Mouse (Mus musculus): ENCODE data around the gene Vsig1.

Vsig1 gene

GRCm38 (mm10) chrX:140907360-140907759 lies at the start of gene Vsig1:
Gene Vsig1, plus strand, starts transcription at chrX:140907608.
- DNase-seq = no peak

GRCm38 (mm10) chrX:140862760-140863159 lies 44.6 kb upstream of the Vsig1 start:
- no peak for DNase-seq

GRCm38 (mm10) chrX:140863431-140863830 lies 44.0 kb upstream of the Vsig1 start:
- DNase-seq = no peak

DNA sequence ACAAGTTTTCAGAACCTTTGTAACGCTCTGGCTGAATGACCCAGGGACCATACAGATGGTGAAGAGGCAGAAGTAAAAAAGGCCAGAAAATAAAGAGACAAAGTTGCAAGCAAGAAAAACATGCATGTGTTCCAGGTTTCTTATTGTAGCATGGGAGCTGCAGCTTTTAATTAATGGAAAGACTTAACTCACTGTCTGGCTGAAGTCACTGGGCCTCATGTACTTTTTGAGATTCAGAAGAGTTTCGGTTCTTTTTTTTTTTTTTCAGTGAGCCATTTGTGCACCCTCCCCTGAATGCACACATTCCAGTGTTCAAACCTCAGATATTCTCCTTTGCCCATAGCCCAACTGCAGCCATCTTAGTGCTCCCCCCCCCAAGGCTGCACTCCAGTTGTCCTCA lies 20.2 kb upstream of the Vsig1 start:
- DNase-seq = no peak

- no peak for DNase-seq
These were observed 15.6 kb upstream of the Vsig1 start for GRCm38 (mm10) chrX:140891796-140892195.

DNA sequence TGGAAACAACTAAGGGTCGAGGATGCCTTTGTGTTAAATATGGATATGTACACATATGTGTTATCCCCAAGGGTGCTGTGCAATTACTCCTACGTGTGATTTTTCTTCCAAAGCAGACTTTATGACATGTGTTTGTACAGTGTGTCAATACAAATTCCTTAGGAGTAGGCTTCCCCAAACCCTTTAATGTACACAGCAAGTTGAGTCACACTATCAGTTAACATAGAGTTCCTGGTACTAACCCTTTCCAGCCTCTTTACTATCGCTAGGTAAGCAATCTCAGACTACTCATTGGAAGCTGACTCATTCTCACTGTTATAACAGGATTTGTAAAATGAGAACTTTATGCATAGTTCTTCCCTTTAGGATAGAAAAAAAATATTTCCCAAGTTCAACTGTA lies 3.9 kb upstream of the Vsig1 start:
- no peak for DNase-seq

GRCm38 (mm10) chrX:140921321-140921720 lies 13.9 kb downstream of the Vsig1 start:
- DNase-seq = no peak

- DNase-seq = no peak
These were observed 24.7 kb downstream of the Vsig1 start for GRCm38 (mm10) chrX:140932066-140932465.

GRCm38 (mm10) chrX:140933263-140933662 lies 25.9 kb downstream of the Vsig1 start:
- DNase-seq = no peak

DNA sequence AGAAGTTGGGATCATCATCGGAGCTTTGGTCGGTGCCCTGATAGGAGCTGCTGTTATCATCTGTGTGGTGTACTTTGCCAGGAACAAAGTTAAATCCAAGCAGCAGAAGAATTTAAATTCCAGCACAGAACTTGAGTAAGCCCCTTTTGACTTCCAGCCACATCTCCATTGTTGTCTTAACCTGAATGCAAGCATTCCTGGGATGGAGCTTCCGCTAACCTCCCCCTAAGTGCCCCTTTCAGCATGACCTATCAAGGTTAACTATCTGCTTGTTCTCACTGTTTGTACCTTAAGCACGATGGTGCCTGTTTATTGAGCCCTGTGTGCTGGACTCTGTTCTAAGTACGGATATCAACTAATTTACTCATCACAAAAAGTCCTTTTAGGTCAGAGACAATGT lies 28.9 kb downstream of the Vsig1 start:
- no peak for DNase-seq

- no peak for DNase-seq
These were observed 46.2 kb downstream of the Vsig1 start for GRCm38 (mm10) chrX:140953618-140954017.

- DNase-seq = peak; percentile 88 to 93
These were observed 49.0 kb downstream of the Vsig1 start, which contains the start of the genes Psmd10 and Atg4a for GRCm38 (mm10) chrX:140956272-140956940. Gene Psmd10, minus strand, starts transcription at chrX:140956728. Gene Atg4a, plus strand, starts transcription at chrX:140956907.

DNA sequence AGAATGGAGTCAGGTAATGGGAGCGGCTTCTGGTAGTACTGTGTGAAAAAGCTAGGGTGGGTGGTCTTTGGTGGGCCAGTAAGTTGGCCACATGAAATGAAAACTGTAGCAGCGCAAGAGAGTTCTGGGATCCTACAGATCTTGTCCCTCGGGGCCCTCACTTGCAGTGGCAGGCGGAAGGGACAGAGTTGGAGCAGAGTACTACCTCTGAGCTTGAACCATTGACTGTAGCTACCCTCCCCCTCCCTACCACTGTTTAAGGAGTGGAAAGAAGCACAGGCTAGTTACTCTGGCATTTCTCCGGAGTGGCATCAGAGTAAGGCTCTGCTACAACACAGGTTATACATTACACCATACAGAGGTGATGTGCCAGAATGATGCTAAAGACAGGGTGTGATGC lies 49.6 kb downstream of the Vsig1 start:
- DNase-seq = no peak

- DNase-seq = no peak
These were observed 71.5 kb downstream of the Vsig1 start for GRCm38 (mm10) chrX:140978943-140979342.

DNA sequence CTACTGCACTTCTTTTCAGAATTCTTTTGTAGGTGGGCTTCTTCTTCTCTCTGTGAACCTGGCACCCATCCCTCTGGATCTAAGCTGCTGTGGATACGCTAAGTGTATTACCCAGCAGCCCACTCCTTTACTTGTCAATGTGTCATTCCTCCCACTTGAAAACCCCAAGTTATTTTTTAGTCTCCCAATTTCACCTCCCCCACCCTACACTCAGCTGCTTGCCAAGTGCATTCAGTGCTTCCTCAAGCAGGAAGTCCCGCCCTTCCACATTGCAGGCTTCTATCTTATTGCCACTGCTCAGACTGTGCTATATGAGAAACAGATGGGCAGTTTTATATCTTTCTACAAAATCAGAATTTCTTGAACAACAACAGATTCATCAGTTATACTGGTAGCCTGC lies 72.1 kb downstream of the Vsig1 start:
- no peak for DNase-seq

GRCm38 (mm10) chrX:140980163-140980562 lies 72.8 kb downstream of the Vsig1 start:
- DNase-seq = no peak

DNA sequence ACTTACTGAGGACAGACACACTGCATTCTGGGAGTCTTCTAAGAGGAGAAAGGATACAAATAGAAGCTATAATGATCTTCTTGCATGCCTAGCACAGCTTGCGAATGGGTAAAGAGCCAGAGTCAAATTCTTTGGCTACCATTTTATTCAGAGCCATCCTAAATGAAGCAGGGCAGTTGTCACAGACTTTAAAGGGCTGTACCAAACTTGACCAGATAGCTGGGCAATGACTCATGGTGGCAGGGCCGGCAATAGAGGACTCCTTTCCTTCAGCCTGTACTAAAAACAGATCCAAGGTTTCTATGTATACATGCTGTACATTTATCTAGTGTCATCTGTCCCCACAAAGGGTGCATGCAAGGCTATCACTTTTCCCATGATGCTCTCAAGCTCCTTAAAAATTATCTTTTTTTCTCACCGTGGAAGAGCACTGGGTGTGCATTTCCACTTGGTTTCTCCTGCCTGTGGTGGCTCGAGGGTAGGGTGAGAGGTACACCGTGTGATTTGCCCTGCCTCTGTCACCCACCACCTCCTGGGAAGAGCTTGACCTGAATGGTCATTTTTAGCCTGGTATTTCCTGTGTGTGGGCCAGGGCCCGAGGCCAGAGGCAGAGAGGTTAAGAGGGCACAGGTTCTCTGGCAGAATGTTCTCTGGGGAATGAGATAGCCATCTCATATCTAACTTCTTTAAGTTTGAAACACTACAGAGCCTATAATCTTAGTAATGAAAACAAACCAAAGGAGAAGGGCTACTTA lies 76.0 kb downstream of the Vsig1 start:
- no peak for DNase-seq

DNA sequence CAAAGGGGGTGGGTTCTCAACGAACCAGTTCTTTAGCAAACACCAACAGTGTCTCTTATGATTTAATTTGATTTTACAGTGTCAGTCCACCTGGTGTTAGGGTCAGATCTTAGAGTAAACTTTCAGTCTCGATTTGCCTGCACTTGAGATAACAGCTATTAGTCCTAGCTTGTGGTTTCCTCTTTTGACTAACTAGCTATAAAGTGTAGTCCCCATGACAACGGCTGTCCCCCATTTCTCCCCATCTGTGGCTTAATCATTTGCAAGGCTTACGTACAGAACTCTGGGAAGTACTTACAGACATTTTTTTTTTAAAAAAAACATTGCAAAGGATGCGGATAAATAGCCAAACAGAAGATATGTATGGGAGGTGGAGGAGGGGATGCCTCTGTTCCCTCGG lies 77.4 kb downstream of the Vsig1 start:
- DNase-seq = no peak

DNA sequence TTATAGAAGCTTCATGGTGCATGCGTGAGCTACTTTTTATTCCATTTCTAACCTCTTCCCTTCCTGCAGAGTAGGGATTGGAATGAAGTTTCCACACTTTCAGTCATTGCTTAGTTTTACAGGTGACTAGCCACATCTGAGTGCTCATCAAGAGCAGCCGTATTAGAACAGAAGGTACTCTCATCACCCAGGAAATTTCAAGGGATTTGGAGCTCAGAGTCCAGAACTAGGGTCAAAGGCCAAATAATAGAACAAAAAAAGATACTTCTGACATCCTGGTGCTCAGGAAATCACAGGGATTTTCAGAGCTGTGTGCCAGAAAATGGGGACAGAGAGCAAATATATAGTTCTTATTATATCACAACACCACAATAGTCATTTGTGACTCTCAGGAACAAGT lies 77.8 kb downstream of the Vsig1 start:
- no peak for DNase-seq
